Mouse (Mus musculus): ENCODE results near the gene Focad.

The Focad gene

DNA sequence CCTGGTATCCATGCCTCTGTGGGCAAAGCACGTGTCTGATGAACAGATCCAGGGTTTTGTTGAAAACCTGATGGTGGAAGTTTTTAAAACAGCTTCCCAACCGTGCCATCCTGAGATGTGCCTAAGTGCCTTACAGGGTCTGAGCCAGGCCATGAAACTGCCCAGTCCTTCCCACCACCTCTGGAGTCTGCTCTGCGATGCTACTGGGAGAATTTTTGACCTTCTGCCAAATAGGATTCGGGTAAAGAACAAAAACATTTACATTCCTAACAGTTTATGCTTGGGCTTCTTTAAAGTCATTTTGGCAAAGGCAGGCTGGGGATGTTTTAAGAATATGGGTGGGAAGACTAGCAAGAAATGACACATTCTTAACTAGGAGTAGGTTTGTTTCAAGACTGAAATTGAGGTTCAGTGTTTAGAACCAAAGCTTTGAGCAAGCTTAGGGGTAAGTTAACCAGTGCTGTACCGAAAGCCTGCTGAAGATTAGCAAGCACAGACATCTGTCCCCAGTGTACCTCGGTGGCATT, 302.6 kb downstream of the Focad start:
- DNase-seq (ENCODE audit: inconsistent ontology term): peak; percentile 48

GRCm38 (mm10) chr4:88400302-88400991, 306.0 kb downstream of the Focad start:
- DNase-seq (ENCODE audit: inconsistent ontology term): peak; percentile 92

DNA sequence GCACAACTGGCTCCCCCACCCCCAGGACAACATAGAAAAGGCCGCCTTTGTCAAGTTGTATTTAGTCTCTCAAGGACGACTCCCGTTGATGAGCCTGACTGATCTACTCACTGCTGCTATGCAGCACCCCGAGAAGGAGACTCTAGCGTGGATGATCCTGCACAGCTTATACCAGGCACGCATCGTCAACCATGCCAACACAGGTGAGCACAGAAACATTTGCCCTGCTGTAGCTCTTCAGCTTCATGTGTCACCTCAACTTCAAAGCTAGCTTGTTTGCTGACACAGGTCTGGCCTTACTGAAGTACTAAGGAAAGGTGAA, 306.5 kb downstream of the Focad start:
- DNase-seq (ENCODE audit: inconsistent ontology term): no peak

DNA sequence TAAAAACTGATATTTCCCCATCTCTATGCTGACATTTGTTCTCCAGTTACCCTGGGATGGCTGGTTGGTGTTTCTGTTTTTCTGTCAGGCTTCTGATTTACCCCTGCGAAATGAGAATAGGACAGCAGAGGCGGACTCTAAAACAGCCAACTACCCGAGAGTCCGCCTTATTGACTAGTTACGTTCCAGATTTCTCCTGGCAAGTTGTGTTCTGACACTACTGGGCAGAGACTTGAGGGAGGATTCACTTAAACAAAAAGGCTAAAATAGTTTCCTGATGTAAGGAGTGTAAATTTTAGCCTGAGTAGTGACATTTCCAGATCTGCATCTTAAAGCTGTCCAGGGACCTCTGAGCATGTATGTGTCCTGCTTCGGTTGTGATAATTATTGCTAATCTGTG, 308.5 kb downstream of the Focad start:
- DNase-seq (ENCODE audit: inconsistent ontology term): no peak

- DNase-seq (ENCODE audit: inconsistent ontology term): peak; percentile 49
These were observed 312.7 kb downstream of the Focad start for GRCm38 (mm10) chr4:88406887-88407696.

GRCm38 (mm10) chr4:88409279-88409678, 314.9 kb downstream of the Focad start:
- no peak for DNase-seq (ENCODE audit: inconsistent ontology term)

- peak; percentile 94 for DNase-seq (ENCODE audit: inconsistent ontology term)
These were observed 317.9 kb downstream of the Focad start for GRCm38 (mm10) chr4:88412331-88412730.

DNA sequence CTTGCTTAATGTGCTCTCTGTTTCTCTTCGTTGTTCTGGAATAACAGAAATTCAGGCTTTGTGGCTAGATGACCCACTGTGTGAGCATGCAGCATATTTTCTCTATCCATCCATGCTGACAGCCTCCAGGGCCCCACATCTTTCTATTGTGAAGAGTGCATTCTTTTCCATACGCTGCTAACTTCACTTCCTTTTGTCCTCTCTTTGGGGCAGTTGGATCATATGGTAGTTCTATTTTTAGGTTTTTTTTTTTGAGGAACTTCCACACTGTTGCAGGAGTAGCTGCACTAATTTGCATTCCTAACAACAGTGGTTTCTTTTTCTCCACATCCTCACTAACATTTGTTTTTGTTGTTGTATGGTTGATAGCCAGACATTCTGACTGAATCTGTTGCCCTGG, 320.6 kb downstream of the Focad start:
- peak; percentile 83 for DNase-seq (ENCODE audit: inconsistent ontology term)

DNA sequence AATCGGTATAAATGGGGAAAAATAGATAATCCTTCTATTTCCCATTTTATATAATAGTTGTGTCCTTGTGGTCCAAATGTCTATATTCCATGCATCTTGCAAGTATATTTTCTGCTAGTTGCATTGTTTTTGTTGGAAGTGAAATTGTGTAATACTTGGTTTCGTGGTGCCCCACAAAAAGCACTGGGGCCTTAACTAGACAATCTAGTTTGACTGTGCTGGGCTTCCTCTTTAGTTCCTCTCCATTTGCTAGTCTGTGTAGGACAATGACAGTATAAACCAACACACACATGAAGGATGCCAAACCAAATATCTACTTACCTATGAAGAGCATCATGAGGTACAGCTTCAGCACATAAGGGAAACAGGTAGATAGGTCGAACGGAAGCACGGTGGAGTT, 324.9 kb downstream of the Focad start:
- no peak for DNase-seq (ENCODE audit: inconsistent ontology term)

- no peak for DNase-seq (ENCODE audit: inconsistent ontology term)
These were observed 330.1 kb downstream of the Focad start for GRCm38 (mm10) chr4:88424563-88424962.

- no peak for DNase-seq (ENCODE audit: inconsistent ontology term)
These were observed 333.3 kb downstream of the Focad start for GRCm38 (mm10) chr4:88427630-88428239.

DNA sequence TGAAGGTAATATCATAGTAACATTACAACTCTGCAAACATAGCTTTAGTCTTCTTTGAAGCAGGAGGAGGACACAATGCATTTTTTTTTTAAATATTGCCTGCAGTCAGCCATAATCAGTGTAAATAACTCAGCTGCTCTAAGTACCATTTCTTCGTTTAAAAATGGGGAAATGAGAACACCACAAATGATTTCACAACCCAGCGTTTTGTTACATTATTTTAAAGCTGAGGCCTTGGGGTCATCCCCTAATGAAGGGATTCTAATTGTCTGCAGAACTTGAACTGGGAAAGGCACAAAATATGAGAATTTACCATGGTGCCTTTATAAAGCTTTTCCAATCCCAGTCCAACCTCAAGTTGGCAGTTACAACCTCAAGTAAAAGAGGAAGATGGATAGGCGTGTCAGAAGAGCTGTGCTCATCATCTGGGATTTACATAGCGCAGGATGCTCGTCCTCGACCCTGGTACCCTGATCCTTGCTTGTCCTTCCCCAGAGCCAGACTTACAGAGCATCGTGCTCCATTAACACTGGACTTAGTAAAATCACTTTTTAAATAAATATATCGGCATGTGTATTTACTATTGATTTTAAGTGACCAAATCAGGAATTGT, 338.1 kb downstream of the Focad start:
- no peak for DNase-seq (ENCODE audit: inconsistent ontology term)

- DNase-seq (ENCODE audit: inconsistent ontology term): peak; percentile 76
These were observed 342.2 kb downstream of the Focad start for GRCm38 (mm10) chr4:88436593-88437165.

GRCm38 (mm10) chr4:88437166-88437565, 342.7 kb downstream of the Focad start:
- no peak for DNase-seq (ENCODE audit: inconsistent ontology term)

GRCm38 (mm10) chr4:88437917-88438316, 343.5 kb downstream of the Focad start:
- no peak for DNase-seq (ENCODE audit: inconsistent ontology term)

DNA sequence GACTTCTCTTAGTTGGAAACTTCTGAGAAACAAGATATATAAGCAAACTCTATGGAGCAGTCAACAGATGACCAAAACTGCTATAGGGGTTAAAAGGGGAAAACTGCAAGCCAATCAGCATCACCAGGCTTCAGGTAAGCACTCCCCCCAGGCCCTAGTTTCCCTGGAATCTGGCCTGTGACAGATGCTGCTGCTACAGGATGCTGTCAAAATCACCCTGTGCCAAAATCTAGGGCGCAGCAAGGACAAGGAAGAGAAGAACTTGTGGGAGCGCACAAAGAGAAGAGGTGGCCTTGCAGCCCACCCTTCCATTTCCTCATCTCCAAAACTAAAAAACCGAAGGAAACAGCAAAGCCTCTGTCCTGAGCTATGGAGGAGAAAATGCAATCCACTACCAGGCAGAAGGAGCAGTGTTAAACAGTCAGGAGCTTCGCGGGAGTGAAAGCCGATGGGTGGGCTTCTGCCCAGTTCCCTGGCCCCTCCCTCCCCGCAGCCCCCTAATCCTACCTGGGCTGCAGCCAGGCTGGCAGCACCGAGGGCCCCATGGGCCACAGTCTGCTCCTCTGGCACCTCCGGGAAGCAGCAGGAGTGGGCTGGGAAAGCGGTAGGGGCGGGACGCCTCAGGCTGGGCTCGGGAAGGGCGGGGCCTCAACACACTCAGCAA, 344.0 kb downstream of the Focad start, which contains the start of gene Hacd4:
Gene Hacd4 (minus strand): TSS at position 603 of the 664 bp plus-strand sequence.
- peak; percentile 80 for DNase-seq (ENCODE audit: inconsistent ontology term)

GRCm38 (mm10) chr4:88438990-88439329, 344.5 kb downstream of the Focad start:
- DNase-seq (ENCODE audit: inconsistent ontology term): no peak

DNA sequence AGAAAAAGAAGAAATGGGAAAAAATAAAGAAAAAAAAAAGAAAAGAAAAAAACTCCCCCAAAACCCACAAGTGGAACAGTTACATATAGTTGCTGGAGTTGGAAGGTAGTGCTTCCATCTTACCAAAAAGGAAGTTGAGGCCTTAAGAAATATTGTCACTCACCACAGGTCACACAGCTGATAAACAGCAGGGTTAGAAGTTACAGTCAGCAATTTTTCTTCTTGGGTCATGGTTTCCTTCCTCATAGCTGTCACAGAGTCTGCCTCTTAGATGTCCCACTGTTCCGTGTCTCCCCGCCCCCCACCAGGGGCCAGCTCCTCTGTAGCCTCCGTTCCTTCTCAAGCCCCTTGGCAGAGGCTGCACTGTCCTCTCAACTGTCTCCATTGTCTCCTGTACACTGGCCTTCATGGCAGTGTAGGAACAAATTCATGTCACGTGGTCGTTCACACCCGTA, 345.3 kb downstream of the Focad start:
- no peak for DNase-seq (ENCODE audit: inconsistent ontology term)

- no peak for DNase-seq (ENCODE audit: inconsistent ontology term)
These were observed 346.4 kb downstream of the Focad start for GRCm38 (mm10) chr4:88440814-88441213.

DNA sequence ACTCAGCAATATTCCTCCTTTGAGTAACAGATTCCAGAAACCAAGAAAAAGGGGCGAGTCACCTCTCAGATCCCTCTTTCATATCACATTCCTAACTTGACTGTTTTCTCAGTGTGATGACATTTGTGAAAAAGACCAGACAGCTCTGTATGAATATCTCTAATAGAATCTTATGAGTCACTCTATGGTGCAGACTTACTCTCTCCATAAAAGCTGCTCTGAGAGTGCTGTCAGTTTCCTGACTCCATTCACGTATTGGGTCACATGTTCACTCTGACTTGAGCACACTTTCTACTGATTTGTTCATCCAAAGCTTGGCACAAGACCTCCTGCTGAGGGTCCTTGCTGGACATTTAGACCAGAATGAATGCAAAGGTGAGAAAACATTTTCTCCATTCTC, 354.5 kb downstream of the Focad start:
- peak; percentile 81 for DNase-seq (ENCODE audit: inconsistent ontology term)

DNA sequence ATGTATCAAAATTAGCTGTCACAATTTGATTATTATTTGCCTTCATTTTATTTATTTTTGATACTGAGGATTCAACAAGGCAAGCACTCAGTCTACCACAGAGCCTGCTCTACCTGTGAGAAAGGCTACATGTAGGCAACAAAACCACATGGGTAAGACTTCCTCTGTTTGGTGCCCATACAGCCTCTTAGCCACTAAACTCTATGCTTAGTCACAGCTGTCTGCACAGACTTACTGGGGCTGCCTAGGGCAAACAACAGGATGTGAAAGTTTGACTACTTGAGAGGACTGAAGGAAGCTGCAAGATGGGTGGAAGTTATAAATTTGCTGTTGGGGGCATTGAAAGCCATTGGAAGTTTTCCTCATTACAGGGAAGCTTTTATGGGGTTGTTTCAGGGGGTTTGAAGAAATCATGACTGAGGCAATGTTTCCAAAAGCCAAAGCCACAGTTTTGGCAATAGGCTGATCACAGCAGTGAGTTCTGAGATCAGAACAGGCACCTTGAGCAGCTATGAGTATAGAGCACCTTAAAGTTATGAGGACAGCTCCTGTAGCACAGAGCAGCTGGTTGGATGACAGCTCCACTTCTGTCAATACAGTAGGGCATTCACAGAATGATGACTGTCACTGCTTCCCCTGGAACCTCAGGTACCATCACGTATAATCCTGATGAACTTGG, 355.8 kb downstream of the Focad start:
- no peak for DNase-seq (ENCODE audit: inconsistent ontology term)

Data from Muller cell, postnatal 12 days (primary cell).